Mouse (Mus musculus) ES-E14 (cell line): ENCODE measurements at regions not wholly inside any gene's neighbourhood (a gene's known extent, or its start where the extent isn't known, plus 50 kb on each side); places are given as distances from the start of the nearest gene placed in this dataset.
A peak's percentile ranks its signal among the peaks of the same experiment; 100 is the strongest.

Experiments
- CHD2 ChIP-seq: IDR thresholded peaks from 2 replicates; pipeline ENCODE4 v1.6.1; 2014; ENCODE audit warnings: mild to moderate bottlenecking, low read depth, low read length, inconsistent platforms
- HCFC1 ChIP-seq: IDR thresholded peaks from 2 replicates; pipeline ENCODE4 v1.6.1; 2012; ENCODE audit warnings: low read length, inconsistent platforms, borderline replicate concordance; ENCODE audit not compliant: insufficient read depth
- MAFK ChIP-seq: IDR thresholded peaks from 2 replicates; pipeline ENCODE4 v1.6.1; 2014; ENCODE audit warnings: mild to moderate bottlenecking, low read depth, low read length, inconsistent platforms; ENCODE audit not compliant: insufficient read depth
- ZC3H11A ChIP-seq: IDR thresholded peaks from 2 replicates; pipeline ENCODE4 v1.6.1; 2012; ENCODE audit warnings: low read depth, mild to moderate bottlenecking, inconsistent platforms, low read length, borderline replicate concordance

- TF ChIP-seq CHD2 = no peak
- TF ChIP-seq ZC3H11A = peak; percentile 32; the same call in 1 of the 2 replicates
- TF ChIP-seq MAFK = no peak
- no peak for TF ChIP-seq HCFC1
Observed at GRCm38 (mm10) chr1:124674420-124674819, 629.1 kb upstream of the Dpp10 start.
